Comparison of ENCODE assay signal across 11 mouse cellular contexts in the genomic region with DNA sequence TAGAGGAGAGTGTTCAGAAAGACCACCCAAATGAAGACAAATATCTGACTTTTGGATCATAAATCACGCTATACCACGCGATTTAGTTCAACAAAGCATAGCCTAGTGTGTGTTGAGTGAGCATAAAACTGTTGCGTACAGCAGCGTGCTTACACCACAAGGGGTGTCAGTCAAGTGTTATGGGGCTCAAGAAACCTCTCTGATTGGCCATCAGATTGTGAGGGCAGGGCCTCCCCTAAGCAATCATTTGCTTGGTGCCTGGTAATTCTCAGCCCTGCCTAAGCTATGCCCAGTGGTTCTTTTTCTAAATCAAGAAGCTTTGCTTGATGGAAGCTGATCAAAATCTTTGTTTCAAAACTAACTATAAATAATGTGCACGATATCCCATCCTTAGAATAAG.
"Had no signal": no experiment of that assay in that cellular context is flagged by ENCODE, and none has a peak within 500 bp of the region (broad histone marks: within the 10 kb centered on the region; RNA-seq: fewer than 3 reads in every experiment).

No protein-coding gene starts in this region.

- H3K4me3 ChIP-seq: limb, embryonic 12.5 days; liver, embryonic 15.5 days; midbrain, embryonic 13.5 days had no signal

- H3K9ac ChIP-seq: limb, embryonic 12.5 days; liver, embryonic 15.5 days; midbrain, embryonic 13.5 days had no signal

- ATAC-seq: lung, postnatal 0 days; midbrain, embryonic 13.5 days had no signal

- H3K9me3 ChIP-seq: liver, embryonic 15.5 days; midbrain, embryonic 13.5 days had no signal

- H3K27me3 ChIP-seq: limb, embryonic 12.5 days; liver, embryonic 15.5 days; midbrain, embryonic 13.5 days had no signal

- H3K4me1 ChIP-seq: limb, embryonic 12.5 days; liver, embryonic 15.5 days; midbrain, embryonic 13.5 days had no signal

- H3K4me2 ChIP-seq: limb, embryonic 12.5 days; liver, embryonic 15.5 days; midbrain, embryonic 13.5 days had no signal

- DNase-seq: kidney, adult 18-20 months; kidney, postnatal 14 days; lung, adult 2 months; lung, postnatal 36 days; right cerebral cortex, postnatal 14 days; thymus, adult 18-20 months; thymus, postnatal 14 days had no signal

- H3K36me3 ChIP-seq: limb, embryonic 12.5 days; liver, embryonic 15.5 days; midbrain, embryonic 13.5 days had no signal

- H3K27ac ChIP-seq: limb, embryonic 12.5 days; liver, embryonic 15.5 days; midbrain, embryonic 13.5 days had no signal
